Mouse (Mus musculus) embryonic facial prominence, embryonic 13.5 days (tissue): ENCODE measurements around the gene Macrod2. TPM values are rescaled to one million over a fixed set of nuclear protein-coding genes. Genes with fewer than 3 reads are reported as not detected.

Experiments used
- ATAC-seq: fragments of 200-750 bp; cut with Nextera tagmentation; 2 replicates; pipeline ENCODE4 v1.8.0; 2017; ENCODE audit warnings: low read depth; ENCODE audit not compliant: insufficient number of reproducible peaks, insufficient read depth, low FRiP score, low TSS enrichment
- H3K27ac ChIP-seq: fragments of 300-500 bp; sonication (generic); 2 replicates; pipeline ENCODE4 v1.5.1; 2015; ENCODE audit warnings: moderate library complexity, mild to moderate bottlenecking, inconsistent platforms
- H3K27me3 ChIP-seq: fragments of 300-500 bp; sonication (generic); 2 replicates; pipeline ENCODE4 v1.6.1; 2015; ENCODE audit warnings: mild to moderate bottlenecking, inconsistent platforms
- H3K36me3 ChIP-seq: fragments of 300-500 bp; sonication (generic); 2 replicates; pipeline ENCODE4 v1.6.1; 2015; ENCODE audit warnings: mild to moderate bottlenecking, inconsistent platforms
- H3K4me1 ChIP-seq: fragments of 300-500 bp; sonication (generic); 2 replicates; pipeline ENCODE4 v1.6.1; 2015; ENCODE audit warnings: inconsistent platforms
- H3K4me2 ChIP-seq: fragments of 300-500 bp; sonication (generic); 2 replicates; pipeline ENCODE4 v1.6.1; 2015; ENCODE audit warnings: moderate library complexity, mild to moderate bottlenecking, inconsistent platforms
- H3K4me3 ChIP-seq: fragments of 300-500 bp; sonication (generic); 2 replicates; pipeline ENCODE4 v1.5.1; 2015; ENCODE audit warnings: mild to moderate bottlenecking, inconsistent platforms
- H3K9ac ChIP-seq: fragments of 300-500 bp; sonication (generic); 2 replicates; pipeline ENCODE4 v1.6.1; 2015; ENCODE audit warnings: mild to moderate bottlenecking, inconsistent platforms
- H3K9me3 ChIP-seq: fragments of 300-500 bp; sonication (generic); 2 replicates; pipeline ENCODE4 v1.6.1; 2016; ENCODE audit warnings: inconsistent platforms
- WGBS: fragments of 180-500 bp; shearing (Covaris S2); methylation state at CpG from one replicate; pipeline ENCODE4 v1.1.7; 2015; ENCODE audit warnings: mixed read lengths; 5-methylcytosine and 5-hydroxymethylcytosine counted together
- polyA plus RNA-seq: library from polyadenylated mRNA; unstranded; fragments of >200 nt; fragmentation: Nextera tagmentation; extraction: Ambion mirVana; gene quantifications from 2 replicates; pipeline ENCODE4 v1.2.1, GENCODE M21; 2015

Gene Macrod2
- polyA plus RNA-seq, 1 experiment from 2014 or later = 44.8 TPM

DNA sequence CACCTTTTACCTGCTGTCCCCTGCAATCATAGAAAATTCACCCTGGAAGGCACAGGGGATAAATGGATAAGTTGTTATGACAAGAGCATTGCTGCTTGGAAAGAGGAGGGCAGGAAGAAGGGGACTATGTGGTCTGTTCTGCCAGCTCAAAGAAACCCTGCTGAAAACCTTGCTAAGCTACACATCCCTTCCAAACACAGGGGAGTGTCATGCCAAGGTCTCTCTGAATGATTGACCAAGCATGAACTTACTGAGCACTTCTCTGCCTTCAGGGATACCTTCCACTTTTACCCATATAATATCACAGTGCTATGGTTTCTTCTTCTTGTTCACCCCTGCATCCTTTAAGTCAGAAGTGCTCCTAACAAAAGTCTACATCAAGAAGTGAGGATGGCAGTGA lies 1502.8 kb downstream of the Macrod2 start:
- Histone ChIP-seq H3K4me3 (no peak overlapping the region), H3K9me3 (no peaks in the 10 kb centered on the region), H3K27ac (no peak overlapping the region), H3K4me2 (no peak overlapping the region), H3K27me3 (no peaks in the 10 kb centered on the region), H3K9ac (no peak overlapping the region), H3K36me3 (no peaks in the 10 kb centered on the region), H3K4me1 (no peaks in the 10 kb centered on the region)
- ATAC-seq = no peak

DNA sequence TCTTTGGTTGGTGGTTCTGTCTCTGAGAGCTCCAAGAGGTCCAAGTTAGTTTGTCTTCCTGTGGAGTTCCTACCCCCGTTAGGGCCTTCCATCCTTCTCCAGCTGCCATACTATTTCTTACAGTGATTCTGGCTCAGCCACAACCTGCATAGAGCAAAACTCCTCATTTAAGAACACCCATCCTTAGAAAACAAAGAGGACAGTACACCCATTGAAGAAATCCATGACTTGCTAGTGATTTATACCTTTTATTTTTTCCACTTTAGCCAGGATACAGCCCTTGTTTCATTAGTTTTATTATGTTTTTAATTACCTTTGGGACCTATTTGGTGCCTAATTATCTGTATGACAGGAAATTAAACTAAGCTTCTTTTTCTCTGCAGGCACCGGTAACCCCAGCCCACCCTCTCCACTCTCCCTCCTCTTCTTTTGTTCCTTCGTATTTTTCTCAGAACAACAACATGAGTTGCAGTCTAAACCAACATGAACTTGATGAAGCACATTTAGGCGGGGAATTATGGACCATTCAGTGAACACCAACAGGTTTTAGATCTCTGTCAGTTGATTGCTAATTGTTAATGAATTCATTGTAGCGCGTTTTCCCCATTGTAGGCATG lies 1516.8 kb downstream of the Macrod2 start:
- Histone ChIP-seq H3K4me2 (no peak overlapping the region), H3K4me1 (0 out of 2 replicates have a peak, but pooled peaks cover 3% of the 10 kb centered on the region), H3K4me3 (no peak overlapping the region), H3K9ac (no peak overlapping the region), H3K27ac (no peak overlapping the region), H3K9me3 (no peaks in the 10 kb centered on the region), H3K27me3 (no peaks in the 10 kb centered on the region), H3K36me3 (no peaks in the 10 kb centered on the region)
- no peak for ATAC-seq
- WGBS = 72% methylated on average over 6 of the region's 6 CpGs

- no peak for ATAC-seq
- WGBS = 46% methylated on average over 3 of the region's 3 CpGs
- H3K36me3 ChIP-seq = no peaks in the 10 kb centered on the region
- no peak overlapping the region for H3K9ac ChIP-seq
- no peaks in the 10 kb centered on the region for H3K9me3 ChIP-seq
- 0 out of 2 replicates have a peak, but pooled peaks cover 3% of the 10 kb centered on the region for H3K4me1 ChIP-seq
- H3K4me2 ChIP-seq = no peak overlapping the region
- H3K4me3 ChIP-seq = no peak overlapping the region
- no peaks in the 10 kb centered on the region for H3K27me3 ChIP-seq
- no peak overlapping the region for H3K27ac ChIP-seq
Measured at GRCm38 (mm10) chr2:141913486-141913885, 1518.4 kb downstream of the Macrod2 start.

DNA sequence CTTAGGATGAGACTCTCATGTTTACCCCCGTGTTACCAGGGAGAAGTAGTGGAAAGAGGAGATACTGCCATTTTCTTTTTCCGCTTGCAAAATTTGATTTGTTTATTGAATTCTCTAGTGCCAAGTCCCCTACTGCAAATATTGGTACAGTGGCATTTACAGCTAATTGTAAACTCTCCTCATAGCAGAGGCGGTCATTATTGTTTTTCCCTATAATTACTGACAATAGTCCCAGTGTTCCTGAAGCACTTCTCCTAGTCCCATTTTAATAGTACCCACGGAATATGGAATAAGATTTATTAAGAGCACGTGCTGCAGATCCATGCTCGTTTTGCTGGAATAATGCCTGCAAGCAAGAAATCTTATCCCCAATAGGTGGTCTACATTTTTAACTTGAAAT lies 1518.8 kb downstream of the Macrod2 start:
- no peak overlapping the region for H3K27ac ChIP-seq
- no peak overlapping the region for H3K9ac ChIP-seq
- no peaks in the 10 kb centered on the region for H3K9me3 ChIP-seq
- H3K4me2 ChIP-seq = no peak overlapping the region
- 46% methylated on average over 6 of the region's 6 CpGs for WGBS
- 0 out of 2 replicates have a peak, but pooled peaks cover 3% of the 10 kb centered on the region for H3K4me1 ChIP-seq
- no peaks in the 10 kb centered on the region for H3K36me3 ChIP-seq
- no peak for ATAC-seq
- H3K4me3 ChIP-seq = no peak overlapping the region
- no peaks in the 10 kb centered on the region for H3K27me3 ChIP-seq

- Histone ChIP-seq H3K36me3 (no peaks in the 10 kb centered on the region), H3K9ac (no peak overlapping the region), H3K4me3 (no peak overlapping the region), H3K27me3 (no peaks in the 10 kb centered on the region), H3K9me3 (no peaks in the 10 kb centered on the region), H3K4me1 (no peaks in the 10 kb centered on the region), H3K27ac (no peak overlapping the region), H3K4me2 (no peak overlapping the region)
- 76% methylated on average over 2 of the region's 2 CpGs for WGBS
- ATAC-seq = no peak
Measured at GRCm38 (mm10) chr2:141920377-141920992, 1525.4 kb downstream of the Macrod2 start.

DNA sequence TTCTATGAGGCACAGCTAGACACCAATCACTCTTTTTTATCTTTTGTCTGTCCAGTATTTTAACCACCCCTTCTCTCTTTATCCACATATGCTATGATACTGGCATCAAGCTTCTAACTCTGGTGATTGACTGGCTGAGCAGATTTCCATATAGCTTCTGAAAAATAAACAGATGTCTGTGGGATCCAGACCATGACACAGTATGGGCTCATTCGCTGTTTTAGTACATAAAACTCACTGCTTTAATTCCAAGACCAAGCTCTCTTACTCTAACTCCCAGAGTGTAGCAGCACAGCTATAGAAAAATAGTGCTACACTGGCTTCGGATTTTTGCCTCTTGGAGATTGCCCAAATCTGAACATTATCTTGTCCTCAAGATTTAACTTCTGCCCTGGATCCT lies 1540.0 kb downstream of the Macrod2 start:
- H3K4me2 ChIP-seq = no peak overlapping the region
- H3K9me3 ChIP-seq = no peaks in the 10 kb centered on the region
- WGBS = 79% methylated on average over 2 of the region's 2 CpGs
- H3K36me3 ChIP-seq = no peaks in the 10 kb centered on the region
- H3K27me3 ChIP-seq = no peaks in the 10 kb centered on the region
- no peak overlapping the region for H3K4me3 ChIP-seq
- no peak for ATAC-seq
- no peak overlapping the region for H3K9ac ChIP-seq
- no peaks in the 10 kb centered on the region for H3K4me1 ChIP-seq
- no peak overlapping the region for H3K27ac ChIP-seq

- ATAC-seq = no peak
- no peaks in the 10 kb centered on the region for H3K4me1 ChIP-seq
- H3K4me3 ChIP-seq = no peak overlapping the region
- WGBS = 47% methylated on average over 1 of the region's 1 CpGs
- H3K9ac ChIP-seq = no peak overlapping the region
- no peak overlapping the region for H3K27ac ChIP-seq
- H3K27me3 ChIP-seq = no peaks in the 10 kb centered on the region
- no peaks in the 10 kb centered on the region for H3K9me3 ChIP-seq
- H3K4me2 ChIP-seq = no peak overlapping the region
- H3K36me3 ChIP-seq = no peaks in the 10 kb centered on the region
Measured at GRCm38 (mm10) chr2:141954795-141955194, 1559.7 kb downstream of the Macrod2 start.

- Histone ChIP-seq H3K4me3 (no peak overlapping the region), H3K36me3 (no peaks in the 10 kb centered on the region), H3K4me2 (no peak overlapping the region), H3K27ac (no peak overlapping the region), H3K9ac (no peak overlapping the region), H3K4me1 (no peaks in the 10 kb centered on the region), H3K9me3 (no peaks in the 10 kb centered on the region), H3K27me3 (no peaks in the 10 kb centered on the region)
- WGBS = 30% methylated on average over 3 of the region's 3 CpGs
- no peak for ATAC-seq
Measured at GRCm38 (mm10) chr2:141955197-141955596, 1560.1 kb downstream of the Macrod2 start.

- no peak overlapping the region for H3K27ac ChIP-seq
- no peak overlapping the region for H3K4me3 ChIP-seq
- ATAC-seq = no peak
- H3K27me3 ChIP-seq = no peaks in the 10 kb centered on the region
- no peaks in the 10 kb centered on the region for H3K9me3 ChIP-seq
- no peaks in the 10 kb centered on the region for H3K36me3 ChIP-seq
- H3K4me1 ChIP-seq = no peaks in the 10 kb centered on the region
- H3K4me2 ChIP-seq = no peak overlapping the region
- 73% methylated on average over 1 of the region's 1 CpGs for WGBS
- no peak overlapping the region for H3K9ac ChIP-seq
Measured at GRCm38 (mm10) chr2:141962868-141963267, 1567.8 kb downstream of the Macrod2 start.

DNA sequence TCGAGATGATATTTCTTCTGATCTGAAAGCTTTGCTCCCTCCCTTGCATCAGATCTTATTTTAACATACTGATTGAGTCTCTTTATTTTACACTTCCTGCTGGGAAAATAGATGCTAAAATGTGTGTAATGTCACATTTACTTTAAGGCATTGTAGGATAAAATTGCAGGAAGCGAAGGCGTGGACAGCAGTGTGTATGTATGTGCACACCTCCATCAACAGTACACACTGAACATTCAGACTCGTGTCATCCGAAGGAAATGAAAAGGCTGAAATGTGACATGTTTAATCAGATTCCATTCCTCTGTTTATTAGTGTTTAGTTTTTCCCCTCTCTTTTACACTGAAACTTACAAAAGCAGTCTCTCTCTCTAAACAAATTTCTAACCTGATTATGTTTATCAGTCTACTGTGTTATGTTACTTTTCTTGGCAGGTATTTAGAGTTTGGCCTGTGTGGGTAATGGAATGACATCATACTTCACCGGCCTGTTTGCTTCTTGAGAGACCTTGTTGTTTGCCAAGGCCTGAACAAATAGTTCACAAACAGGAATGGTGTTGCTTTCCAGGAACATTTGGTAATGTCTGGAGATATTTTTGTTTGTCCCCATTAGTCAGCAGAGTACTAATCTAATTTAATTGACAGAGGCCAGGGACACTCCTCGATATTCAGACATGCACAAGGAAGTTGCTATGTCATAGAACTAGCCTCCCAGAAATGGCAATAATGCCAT lies 1588.7 kb downstream of the Macrod2 start:
- no peaks in the 10 kb centered on the region for H3K36me3 ChIP-seq
- H3K9ac ChIP-seq = no peak overlapping the region
- no peaks in the 10 kb centered on the region for H3K4me1 ChIP-seq
- 75% methylated on average over 7 of the region's 7 CpGs for WGBS
- no peak overlapping the region for H3K27ac ChIP-seq
- no peaks in the 10 kb centered on the region for H3K9me3 ChIP-seq
- ATAC-seq = no peak
- no peak overlapping the region for H3K4me3 ChIP-seq
- no peak overlapping the region for H3K4me2 ChIP-seq
- no peaks in the 10 kb centered on the region for H3K27me3 ChIP-seq

GRCm38 (mm10) chr2:141998901-141999300 lies 1603.8 kb downstream of the Macrod2 start:
- WGBS = 74% methylated on average over 6 of the region's 6 CpGs
- Histone ChIP-seq H3K36me3 (no peaks in the 10 kb centered on the region), H3K4me2 (no peak overlapping the region), H3K9ac (no peak overlapping the region), H3K27me3 (no peaks in the 10 kb centered on the region), H3K4me1 (peaks cover 17% of the 10 kb centered on the region), H3K9me3 (no peaks in the 10 kb centered on the region), H3K27ac (peak overlapping the region; percentile 19; the same call in 1 of the 2 replicates), H3K4me3 (no peak overlapping the region)
- no peak for ATAC-seq
